Mouse (Mus musculus) 3T3-L1 (cell line): Measurements from ENCODE around the gene Dera.
A peak's percentile ranks its signal among the peaks of the same experiment; 100 is the strongest.
"Not testable (repeated sequence)": the region's sequence is repeated elsewhere in the genome, so short reads cannot be mapped to it uniquely, and the experiment has no call there.

Experiments used
- DNase-seq: peaks from one replicate; pipeline ENCODE4 v3.0.0-alpha.2; 2015; ENCODE audit warnings: low read depth, low spot score

Gene Dera

GRCm38 (mm10) chr6:137754056-137754856 lies at the start of gene Dera:
Gene Dera (plus strand): TSS chr6:137754546.
- peak; percentile 96 for DNase-seq

DNA sequence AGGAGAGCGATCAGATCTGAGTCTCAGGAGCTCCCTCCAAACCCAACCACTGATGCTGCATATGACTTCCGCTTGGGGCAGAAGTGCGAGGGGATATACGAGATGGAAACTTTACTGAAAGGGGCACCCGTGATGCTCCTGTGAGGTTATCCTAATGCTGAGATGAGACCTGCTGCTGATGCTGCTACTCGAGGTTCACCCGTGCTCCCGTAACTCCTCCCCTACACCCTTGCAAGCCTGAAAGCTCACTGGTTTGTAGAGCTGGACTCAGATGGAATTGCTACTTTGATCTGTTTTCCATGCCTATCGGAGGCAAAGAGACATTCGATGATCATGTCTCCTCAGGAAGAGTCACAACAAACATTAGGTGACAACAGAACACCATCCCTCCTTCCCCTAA lies 48.1 kb upstream of the Dera start:
- DNase-seq, result no peak

GRCm38 (mm10) chr6:137708726-137709405 lies 45.5 kb upstream of the Dera start:
- not testable (repeated sequence) for DNase-seq

GRCm38 (mm10) chr6:137710179-137711037 lies 43.9 kb upstream of the Dera start:
- peak; percentile 84 for DNase-seq

DNA sequence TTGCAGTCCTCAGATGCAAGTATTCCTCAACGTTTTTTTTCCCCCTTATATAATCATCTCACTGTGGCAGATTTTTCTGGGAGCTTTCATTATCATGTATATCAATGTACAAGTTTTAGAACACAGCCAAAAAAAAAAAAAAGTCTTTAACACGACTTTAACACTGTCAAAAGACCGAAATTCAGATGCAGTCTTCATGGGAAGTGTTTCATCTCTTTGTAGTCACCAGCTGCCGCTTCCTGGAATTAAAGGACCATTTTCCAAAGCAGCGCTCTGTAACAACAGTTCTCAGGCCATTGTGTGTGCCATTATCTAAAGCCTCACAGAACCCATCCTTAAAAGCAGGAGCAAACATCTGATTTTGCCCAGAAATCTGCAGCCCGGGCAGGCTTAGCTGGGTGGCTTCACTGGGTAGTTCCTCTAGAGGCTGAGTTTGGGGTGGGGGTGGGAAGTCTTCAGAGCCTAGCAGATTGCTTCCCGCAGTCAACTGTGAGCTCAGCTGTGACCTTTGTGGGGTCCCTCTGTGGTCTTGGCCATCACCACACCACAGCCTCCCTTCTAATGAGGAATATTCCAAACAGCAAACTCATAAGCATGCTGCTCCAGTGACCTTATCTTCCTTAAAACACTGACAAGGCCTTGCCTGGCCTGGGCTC lies 41.6 kb upstream of the Dera start:
- DNase-seq, result no peak

GRCm38 (mm10) chr6:137713310-137713664 lies 41.1 kb upstream of the Dera start:
- DNase-seq, result no peak

- no peak for DNase-seq
These were observed 37.5 kb upstream of the Dera start for GRCm38 (mm10) chr6:137716802-137717201.

GRCm38 (mm10) chr6:137722220-137722931 lies 32.0 kb upstream of the Dera start:
- DNase-seq, result peak; percentile 50

DNA sequence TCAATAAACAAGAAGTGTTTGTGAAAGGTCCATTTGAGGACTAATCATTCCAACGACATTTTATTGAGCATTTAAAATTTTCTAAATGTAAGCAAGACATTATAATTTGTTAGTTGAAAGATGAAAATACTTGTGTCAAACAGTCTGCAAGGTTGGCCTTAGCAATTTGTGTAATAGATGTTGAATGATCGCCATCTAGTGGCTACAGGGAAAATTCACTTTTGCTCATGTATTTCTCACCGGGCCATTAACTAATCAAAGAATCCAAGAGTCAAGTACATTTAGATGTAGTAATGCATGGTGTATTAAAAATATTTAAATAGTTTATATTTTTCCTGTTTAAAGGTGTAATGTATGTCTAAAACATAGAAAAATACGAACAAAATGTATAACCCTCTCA lies 30.4 kb upstream of the Dera start:
- DNase-seq, result peak; percentile 90

GRCm38 (mm10) chr6:137734460-137734845 lies 19.9 kb upstream of the Dera start:
- DNase-seq, result no peak

DNA sequence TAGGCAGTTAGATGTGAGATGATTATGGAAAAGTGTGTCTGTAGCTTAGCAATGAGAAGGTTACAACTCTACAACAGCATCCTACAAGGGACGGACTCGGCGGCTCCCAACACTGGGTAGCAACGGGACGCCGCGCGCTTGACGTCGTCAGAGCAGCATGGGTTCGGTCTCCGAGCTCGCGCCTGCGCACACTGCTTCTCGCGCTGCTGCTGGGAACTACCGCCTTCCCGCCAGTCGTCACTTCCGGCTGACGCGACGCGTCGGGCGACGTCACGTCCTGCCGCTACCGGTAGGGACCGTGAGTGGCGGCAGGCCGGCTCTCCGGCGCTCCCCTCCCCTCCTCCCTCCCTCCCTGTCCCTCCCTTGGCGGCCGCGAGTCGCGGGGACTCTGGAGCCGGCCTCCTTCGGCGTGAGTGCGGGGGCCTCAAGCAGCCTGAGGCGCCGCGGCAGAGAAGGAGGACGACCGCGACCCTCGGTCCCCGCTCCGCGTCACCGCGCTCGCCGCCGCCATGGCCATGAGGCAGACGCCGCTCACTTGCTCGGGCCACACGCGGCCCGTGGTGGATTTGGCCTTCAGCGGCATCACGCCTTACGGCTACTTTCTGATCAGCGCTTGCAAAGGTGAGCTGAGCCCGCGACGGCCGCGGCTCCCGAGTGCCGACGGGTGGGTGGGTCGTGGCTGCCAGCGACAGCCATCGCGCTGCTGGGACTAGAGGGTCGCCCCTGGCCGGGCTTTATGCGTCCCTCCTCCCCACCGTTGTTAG lies 19.3 kb upstream of the Dera start, which contains the start of gene Strap:
TSS of gene Strap (plus strand) at position 233 of the 764 bp plus-strand sequence.
- DNase-seq, result peak; percentile 98

GRCm38 (mm10) chr6:137735671-137736238 lies 18.6 kb upstream of the Dera start:
- DNase-seq, result peak; percentile 52

DNA sequence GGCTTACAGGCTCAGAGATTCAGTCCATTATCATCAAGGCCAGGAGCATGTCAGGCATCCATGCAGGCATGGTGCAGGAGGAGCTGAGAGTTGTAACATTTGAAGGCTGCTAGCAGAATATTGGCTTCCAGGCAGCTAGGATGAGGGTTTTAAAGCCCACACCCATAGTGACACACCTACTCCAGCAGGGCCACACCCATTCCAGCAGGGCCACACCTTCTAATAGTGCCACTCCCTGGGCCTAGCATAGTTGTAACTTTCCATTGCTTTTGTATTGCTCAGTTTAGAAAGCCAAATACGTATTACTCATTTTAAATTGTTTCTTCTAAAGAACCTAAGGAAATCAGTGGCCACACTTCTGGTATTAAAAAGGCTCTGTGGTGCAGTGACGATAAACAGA lies 13.4 kb upstream of the Dera start:
- peak; percentile 57 for DNase-seq

- no peak for DNase-seq
These were observed 9.6 kb upstream of the Dera start for GRCm38 (mm10) chr6:137744700-137745099.

DNA sequence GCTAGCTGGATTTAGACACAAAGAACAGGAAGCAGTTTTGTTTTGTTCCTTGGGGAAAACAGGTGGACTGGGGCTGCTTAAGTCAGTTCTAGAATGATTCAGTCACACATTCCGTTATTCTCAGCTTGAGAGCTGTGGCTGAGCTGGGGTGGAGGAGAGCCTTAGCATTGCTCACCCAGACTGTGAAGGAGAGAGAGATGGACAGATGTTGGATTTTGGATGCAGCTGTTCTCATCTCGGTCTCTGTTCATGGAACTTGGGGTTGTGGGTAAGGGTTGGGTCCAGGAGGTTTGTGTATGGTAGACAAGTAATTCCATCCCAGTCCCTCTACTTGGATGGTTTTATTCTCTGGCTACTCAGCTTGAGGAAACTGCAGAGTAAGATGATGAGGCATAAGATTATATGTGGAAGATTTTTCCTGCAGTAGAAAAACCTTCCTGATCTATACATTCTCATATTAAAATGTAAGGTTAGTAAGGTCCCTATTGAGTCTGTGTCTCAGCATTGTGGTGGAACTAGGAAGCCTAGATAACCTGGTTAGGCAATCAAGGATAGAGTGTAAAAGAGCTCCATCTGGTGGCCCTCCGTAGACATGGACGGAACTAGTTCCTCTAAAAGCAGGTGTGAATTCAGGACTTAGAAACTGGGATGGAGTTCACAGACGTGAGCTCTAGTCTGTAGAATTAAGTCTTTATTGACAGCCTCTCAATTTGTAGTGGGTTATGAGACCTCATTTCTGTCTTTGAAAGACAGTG lies 7.0 kb upstream of the Dera start:
- DNase-seq, result peak; percentile 80

- DNase-seq, result no peak
These were observed 2.6 kb upstream of the Dera start for GRCm38 (mm10) chr6:137751551-137752274.

DNA sequence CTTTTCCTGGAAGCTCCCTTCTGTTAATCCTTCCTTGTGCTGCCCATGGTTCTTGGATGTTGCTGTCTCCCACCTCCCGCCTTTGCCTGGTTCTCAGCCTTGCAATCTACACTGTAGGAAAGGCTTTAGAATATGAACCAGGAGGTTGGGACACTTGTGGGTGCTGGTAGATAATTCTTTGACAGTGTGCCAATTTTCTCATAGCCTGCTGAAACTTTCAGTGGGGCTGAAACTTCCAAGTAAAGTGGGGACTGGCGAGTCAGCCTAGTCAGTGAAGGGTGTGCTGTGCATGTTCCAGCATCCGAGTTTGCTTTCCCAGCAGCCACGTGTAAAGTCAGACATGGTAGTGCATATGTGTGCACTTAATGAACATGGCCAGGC lies 2.1 kb upstream of the Dera start:
- no peak for DNase-seq

DNA sequence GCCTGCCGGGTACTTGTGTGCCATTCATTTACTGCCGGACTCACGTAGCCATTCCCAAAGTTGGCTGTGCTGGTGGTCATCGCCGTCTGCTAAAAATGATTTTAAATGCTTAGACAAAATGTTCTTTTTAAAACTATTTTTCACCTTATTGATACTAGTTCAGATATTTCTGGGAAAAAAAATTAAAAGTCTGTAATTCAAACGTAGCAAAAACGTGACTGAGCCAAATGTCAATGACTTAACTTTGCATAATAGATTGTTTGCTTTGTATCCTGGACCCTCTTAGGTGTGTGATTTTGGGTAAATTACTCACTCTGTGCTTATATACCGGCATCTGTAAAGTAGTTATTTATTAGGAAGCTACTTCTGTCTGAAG lies 499 bp downstream of the Dera start:
- no peak for DNase-seq

GRCm38 (mm10) chr6:137756310-137756709 lies 2.0 kb downstream of the Dera start:
- DNase-seq, result peak; percentile 84
